ENCODE assay signal across 18 mouse cellular contexts in genomic region chr6:87332380-87332779, GRCm38 (mm10). TPM values are rescaled to one million over a fixed set of nuclear protein-coding genes. Genes with fewer than 3 reads are reported as not detected.
DNase-seq lines count a peak whose midpoint lies in the region; ATAC-seq and TF ChIP-seq lines count a peak whose summit lies in the region.
"Had no signal": no experiment of that assay in that cellular context is flagged by ENCODE, and none has a peak within 500 bp of the region (broad histone marks: within the 10 kb centered on the region; RNA-seq: fewer than 3 reads in every experiment).

No protein-coding gene starts in this region.

- DNase-seq in embryo, embryonic 11 days, result peak; percentile 7
- DNase-seq in embryo, embryonic 10 days (ENCODE audit: low spot score), result no peak
- DNase-seq in limb, embryonic 10.5 days (ENCODE audit: low spot score), result no peak
- DNase-seq in NIH3T3 (ENCODE audit: low read depth), result peak; percentile 64
- DNase-seq in limb, embryonic 14.5 days (ENCODE audit: low spot score), result peak; percentile 44
- no peak for DNase-seq in layer of hippocampus, postnatal 36 days
- no peak for DNase-seq in yolk sac, embryonic 10.5 days (ENCODE audit: low spot score)
- DNase-seq: gastrocnemius, postnatal 10 days; heart, postnatal 4 days; kidney, postnatal 25 days; right cerebral cortex, adult 18-20 months had no signal

- peaks cover 48% of the 10 kb centered on the region for H3K4me1 ChIP-seq in limb, embryonic 12.5 days (replicated peaks)
- peaks cover 34% of the 10 kb centered on the region for H3K4me1 ChIP-seq in limb, embryonic 10.5 days
- peaks cover 30% of the 10 kb centered on the region for H3K4me1 ChIP-seq in limb, embryonic 14.5 days (ENCODE audit: control insufficient read depth, insufficient read depth, low read length)

- H3K27ac ChIP-seq in limb, embryonic 12.5 days, result no peak overlapping the region
- H3K27ac ChIP-seq in limb, embryonic 10.5 days, result no peak overlapping the region
- H3K27ac ChIP-seq in limb, embryonic 14.5 days (replicated peaks; ENCODE audit: low read depth, low read length), result no peak overlapping the region
- H3K27ac ChIP-seq: forebrain, embryonic 13.5 days; macrophage had no signal

- no peak overlapping the region for H3K9ac ChIP-seq in limb, embryonic 12.5 days (replicated peaks)
- no peak overlapping the region for H3K9ac ChIP-seq in limb, embryonic 14.5 days (ENCODE audit: low read depth, low read length, severe bottlenecking)
- H3K9ac ChIP-seq: forebrain, embryonic 13.5 days had no signal

- WGBS in limb, embryonic 12.5 days, result 81% methylated on average over 2 of the region's 2 CpGs
- 91% methylated on average over 2 of the region's 2 CpGs for WGBS in limb, embryonic 10.5 days
- WGBS in limb, embryonic 14.5 days, result 52% methylated on average over 2 of the region's 2 CpGs

- H3K36me3 ChIP-seq in limb, embryonic 12.5 days, result peaks cover 3% of the 10 kb centered on the region; the same call in 1 of the 2 replicates
- peaks cover under 1% of the 10 kb centered on the region; the same call in 1 of the 2 replicates for H3K36me3 ChIP-seq in limb, embryonic 10.5 days
- no peaks in the 10 kb centered on the region for H3K36me3 ChIP-seq in limb, embryonic 14.5 days (ENCODE audit: control insufficient read depth, insufficient read depth, low read length)
- H3K36me3 ChIP-seq: G1E had no signal

- no peak for TF ChIP-seq POLR2A in limb, embryonic 14.5 days (IDR thresholded peaks at IDR 0.05; ENCODE audit: borderline replicate concordance, extremely low read depth, insufficient read depth, insufficient read length)

- H3K9me3 ChIP-seq in limb, embryonic 12.5 days, result no peaks in the 10 kb centered on the region
- H3K9me3 ChIP-seq in limb, embryonic 10.5 days (replicated peaks), result no peaks in the 10 kb centered on the region
- no peaks in the 10 kb centered on the region for H3K9me3 ChIP-seq in limb, embryonic 14.5 days (ENCODE audit: control insufficient read depth, low read length)
- H3K9me3 ChIP-seq: forebrain, embryonic 13.5 days; G1E had no signal

- ATAC-seq in limb, embryonic 12.5 days (ENCODE audit: insufficient number of reproducible peaks, insufficient read depth, low FRiP score, low TSS enrichment, low read depth), result no peak
- no peak for ATAC-seq in limb, embryonic 14.5 days (ENCODE audit: low FRiP score, low read depth)
- ATAC-seq: forebrain, embryonic 13.5 days had no signal

- peak overlapping the region; percentile 90 for H3K4me2 ChIP-seq in limb, embryonic 12.5 days
- H3K4me2 ChIP-seq in limb, embryonic 14.5 days (replicated peaks; ENCODE audit: low read depth, low read length, severe bottlenecking), result peak overlapping the region; percentile 75

- 0 out of 2 replicates have a peak, but pooled peaks cover 4% of the 10 kb centered on the region for H3K27me3 ChIP-seq in limb, embryonic 12.5 days
- no peaks in the 10 kb centered on the region for H3K27me3 ChIP-seq in limb, embryonic 10.5 days (ENCODE audit: low read depth, poor library complexity, severe bottlenecking)
- no peaks in the 10 kb centered on the region for H3K27me3 ChIP-seq in limb, embryonic 14.5 days (ENCODE audit: control insufficient read depth, insufficient read depth, low read length)
- H3K27me3 ChIP-seq: forebrain, embryonic 13.5 days had no signal

- peak overlapping the region; percentile 85 for H3K4me3 ChIP-seq in limb, embryonic 12.5 days (replicated peaks)
- H3K4me3 ChIP-seq in limb, embryonic 10.5 days, result no peak overlapping the region
- H3K4me3 ChIP-seq in limb, embryonic 14.5 days (replicated peaks; ENCODE audit: low read length), result peak overlapping the region; percentile 88
- H3K4me3 ChIP-seq: forebrain, embryonic 13.5 days had no signal

RNA-seq across cellular contexts. Expression of gene Antxr1, which starts 3.2 kb away (rescaled TPM):
- 15.4 and 16.2 TPM in 2 replicates for polyA plus RNA-seq in limb, embryonic 12.5 days (2016; fragmentation: Nextera tagmentation; extraction: Ambion mirVana)
- 7.0 and 9.5 TPM in 2 replicates for polyA plus RNA-seq in limb, embryonic 10.5 days (2016; fragmentation: Nextera tagmentation; extraction: Ambion mirVana)
- polyA plus RNA-seq in limb, embryonic 14.5 days (2012; rRNA removed), result 70.3 and 75.7 TPM in 2 replicates
- polyA plus RNA-seq in limb, embryonic 14.5 days (2014; fragmentation: Nextera tagmentation; extraction: Ambion mirVana), result 33.8 and 39.2 TPM in 2 replicates
- total RNA-seq in layer of hippocampus, postnatal 36 days (2021), result 10 to 100 TPM in 1 of 2 experiments, 1 to 10 TPM in 1; 9.0 to 10.2 TPM
- polyA plus RNA-seq: G1E had no signal

RNA-seq across cellular contexts. Expression of gene Gkn1, which starts 18.4 kb away (rescaled TPM):
- not detected in 2 replicates for polyA plus RNA-seq in limb, embryonic 12.5 days (2016; fragmentation: Nextera tagmentation; extraction: Ambion mirVana)
- polyA plus RNA-seq in limb, embryonic 10.5 days (2016; fragmentation: Nextera tagmentation; extraction: Ambion mirVana), result not detected in 2 replicates
- polyA plus RNA-seq in limb, embryonic 14.5 days (2012; rRNA removed), result 0.15 TPM in 1 of 2 replicates, not detected in the other
- not detected in 2 replicates for polyA plus RNA-seq in limb, embryonic 14.5 days (2014; fragmentation: Nextera tagmentation; extraction: Ambion mirVana)
- not detected for total RNA-seq in layer of hippocampus, postnatal 36 days (2021)
- total RNA-seq: G1E; gastrocnemius, postnatal 10 days had no signal
- polyA plus RNA-seq: forebrain, embryonic 13.5 days; G1E; macrophage; urinary bladder, adult 2 months had no signal

RNA-seq across cellular contexts. Expression of gene Gkn2, which starts 40.8 kb away (rescaled TPM):
- polyA plus RNA-seq in limb, embryonic 12.5 days (2016; fragmentation: Nextera tagmentation; extraction: Ambion mirVana), result not detected in 2 replicates
- not detected in 2 replicates for polyA plus RNA-seq in limb, embryonic 10.5 days (2016; fragmentation: Nextera tagmentation; extraction: Ambion mirVana)
- polyA plus RNA-seq in limb, embryonic 14.5 days (2012; rRNA removed), result 0.09 and 0.35 TPM in 2 replicates
- not detected in 2 replicates for polyA plus RNA-seq in limb, embryonic 14.5 days (2014; fragmentation: Nextera tagmentation; extraction: Ambion mirVana)
- not detected for total RNA-seq in layer of hippocampus, postnatal 36 days (2021)
- total RNA-seq: G1E; gastrocnemius, postnatal 10 days; heart, postnatal 4 days; left cerebral cortex, postnatal 25 days had no signal
- polyA plus RNA-seq: cortical plate, adult 2 months; forebrain, embryonic 13.5 days; G1E; macrophage; urinary bladder, adult 2 months had no signal

RNA-seq across cellular contexts. Expression of gene Gkn3, which starts 56.4 kb away (rescaled TPM):
- not detected in 2 replicates for polyA plus RNA-seq in limb, embryonic 12.5 days (2016; fragmentation: Nextera tagmentation; extraction: Ambion mirVana)
- not detected in 2 replicates for polyA plus RNA-seq in limb, embryonic 10.5 days (2016; fragmentation: Nextera tagmentation; extraction: Ambion mirVana)
- 3.0 TPM in 2 replicates for polyA plus RNA-seq in limb, embryonic 14.5 days (2012; rRNA removed)
- polyA plus RNA-seq in limb, embryonic 14.5 days (2014; fragmentation: Nextera tagmentation; extraction: Ambion mirVana), result 0.32 and 1.6 TPM in 2 replicates
- 1 to 10 TPM; 1.1 to 3.5 TPM for total RNA-seq in layer of hippocampus, postnatal 36 days (2021)
- total RNA-seq: G1E had no signal
- polyA plus RNA-seq: forebrain, embryonic 13.5 days; G1E; macrophage had no signal

Comparison
In these comparisons a context has a peak if more than half of its experiments do, and no peak if none do; other contexts are left out.
1. DNase-seq: peak in embryo, embryonic 11 days (single experiment), NIH3T3 (single experiment) and limb, embryonic 14.5 days (single experiment); none in embryo, embryonic 10 days (single experiment), limb, embryonic 10.5 days (single experiment), layer of hippocampus, postnatal 36 days (0 of 2) and yolk sac, embryonic 10.5 days (single experiment).